Mouse (Mus musculus): ENCODE measurements around the gene Srd5a1. TPM values are rescaled to one million over a fixed set of nuclear protein-coding genes. Genes with fewer than 3 reads are reported as not detected.

The Srd5a1 gene
- under 1 TPM in 1 of 2 experiments, not detected in 1; 0.68 TPM for total RNA-seq (2023)

GRCm38 (mm10) chr13:69611398-69612174, at the start of gene Srd5a1:
Gene Srd5a1, minus strand, starts transcription at chr13:69611442.

GRCm38 (mm10) chr13:69534334-69534653, 76.9 kb downstream of the Srd5a1 start, which contains the start of gene Tent4a:
Gene Tent4a, minus strand, starts transcription at chr13:69534617.

GRCm38 (mm10) chr13:69533405-69534333, 77.6 kb downstream of the Srd5a1 start, which contains the start of gene Nsun2:
Gene Nsun2, plus strand, starts transcription at chr13:69533746.

Other genes starting within 250 kb of the Srd5a1 start
- gene Nsun2, start 77.7 kb downstream of the Srd5a1 start, total RNA-seq (2023) = 100 to 1,000 TPM; 111 to 130 TPM
- 10 to 100 TPM; 21.5 to 23.7 TPM for gene Tent4a, start 76.8 kb downstream of the Srd5a1 start, total RNA-seq (2023)
- gene Ube2ql1, start 128.4 kb upstream of the Srd5a1 start, total RNA-seq (2023) = not detected
- 10 to 100 TPM; 84.2 to 91.5 TPM for gene Med10, start 191.0 kb upstream of the Srd5a1 start, total RNA-seq (2023)